Mouse (Mus musculus): ENCODE data around the gene Zfp626.
"Not testable (repeated sequence)": the region's sequence is repeated elsewhere in the genome, so short reads cannot be mapped to it uniquely, and the experiment has no call there.

The Zfp626 gene

DNA sequence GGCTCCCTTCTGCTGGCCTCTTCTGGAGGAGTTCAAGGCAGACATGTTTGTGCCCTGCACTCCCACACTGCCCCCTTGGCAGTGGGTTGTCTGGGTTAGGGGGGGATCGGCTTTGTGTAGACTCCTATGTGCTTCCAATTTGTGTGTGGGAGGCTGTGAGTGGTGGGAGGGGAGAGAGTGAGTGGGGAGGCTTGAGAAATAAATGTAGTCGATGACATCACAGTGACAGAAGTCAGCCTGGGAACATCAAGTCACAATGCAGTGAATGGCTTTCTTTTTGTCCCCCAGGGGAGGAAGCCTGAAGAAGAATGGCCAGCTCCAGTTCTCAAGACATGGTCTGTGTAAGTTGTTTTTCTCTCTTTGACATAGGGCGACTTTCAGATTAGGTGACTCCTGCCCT, at the start of gene Zfp626:
Gene Zfp626, plus strand, starts transcription at position 301 of the 400 bp plus-strand sequence.
- not testable (repeated sequence) for DNase-seq

GRCm38 (mm10) chr7:27765176-27765886, 41.7 kb upstream of the Zfp626 start:
- DNase-seq: no peak

DNA sequence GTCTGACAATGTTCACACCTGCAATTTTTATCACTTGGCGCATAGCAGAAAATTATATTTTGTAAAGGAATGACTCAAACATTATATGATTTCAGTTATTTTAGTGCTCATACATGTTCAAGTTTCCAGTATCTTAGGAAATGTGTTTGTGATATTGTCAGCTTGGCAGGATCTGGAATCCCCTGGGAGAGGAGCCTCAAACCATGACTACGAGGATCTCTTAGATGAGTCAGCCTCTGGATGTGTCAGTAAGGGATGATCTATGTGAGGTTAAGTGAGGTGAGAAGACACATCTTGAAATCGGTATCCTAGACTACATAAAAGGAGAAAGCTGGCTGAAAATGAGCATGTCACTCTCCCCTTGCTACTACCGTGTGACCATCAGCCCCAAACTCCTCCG, 17.7 kb upstream of the Zfp626 start:
- no peak for DNase-seq

- DNase-seq: not testable (repeated sequence)
Observed at GRCm38 (mm10) chr7:27793865-27794264, 13.1 kb upstream of the Zfp626 start.

DNA sequence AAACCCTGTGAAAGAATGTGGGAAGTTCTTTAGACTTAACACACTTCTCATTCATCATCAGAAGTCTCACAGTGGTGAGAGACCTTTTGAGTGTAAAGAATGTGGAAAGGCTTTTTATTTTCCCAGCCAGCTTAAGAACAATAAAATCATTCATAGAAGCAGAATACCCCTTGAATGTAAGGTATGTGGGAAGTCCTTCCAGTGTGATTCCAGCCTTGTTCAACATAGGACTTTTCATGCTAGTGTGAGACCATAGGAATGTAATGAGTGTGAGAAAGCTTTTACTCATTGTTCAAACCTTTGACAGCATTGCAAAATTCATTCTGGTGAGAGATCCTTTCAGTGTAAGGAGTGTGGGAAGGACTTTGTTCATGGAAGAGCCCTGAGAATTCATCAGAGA, 12.4 kb upstream of the Zfp626 start:
- DNase-seq: no peak

DNA sequence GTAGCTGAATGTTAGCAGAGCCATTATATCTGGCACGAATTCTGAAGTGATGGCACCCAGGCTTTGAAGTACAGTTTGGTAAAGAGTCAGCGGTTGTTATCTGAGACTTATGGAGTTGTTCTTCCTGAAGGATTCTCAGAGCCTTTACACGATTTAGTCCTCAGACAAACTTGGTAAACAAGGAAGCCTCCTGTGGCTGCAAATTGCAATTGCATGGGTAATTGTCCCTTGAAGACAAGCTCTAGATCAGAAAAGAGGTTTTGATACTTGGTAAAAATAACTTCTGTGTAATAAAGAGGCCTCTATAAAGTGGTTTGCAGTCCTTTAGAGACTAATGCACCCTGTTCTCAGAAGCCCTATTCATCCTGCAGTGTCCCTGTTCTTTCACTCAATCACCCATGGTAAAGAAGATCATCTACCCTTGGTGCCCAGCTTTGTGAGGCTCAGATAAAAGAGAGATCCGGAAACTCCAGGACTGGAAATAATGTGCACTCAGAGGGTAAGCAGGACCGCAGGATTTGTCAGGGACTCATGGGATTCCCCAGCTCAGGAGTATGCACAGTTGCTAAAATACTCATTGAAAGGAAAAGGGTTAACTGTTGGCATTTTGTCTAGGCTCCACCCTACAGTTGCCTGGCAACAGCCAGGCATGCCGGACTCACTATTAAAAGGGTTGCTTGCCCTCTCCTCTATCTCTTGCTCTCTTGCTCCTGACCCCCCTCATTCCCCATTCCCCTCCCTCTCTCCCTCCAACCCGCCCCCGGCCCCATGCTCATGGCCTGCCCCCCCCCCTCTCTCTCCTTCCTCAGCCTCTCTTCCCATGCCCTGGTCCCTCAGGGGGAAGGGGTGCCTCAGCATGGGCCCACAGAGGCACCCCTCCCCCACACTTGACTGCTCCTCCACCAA, 8.8 kb upstream of the Zfp626 start:
- DNase-seq: no peak

DNA sequence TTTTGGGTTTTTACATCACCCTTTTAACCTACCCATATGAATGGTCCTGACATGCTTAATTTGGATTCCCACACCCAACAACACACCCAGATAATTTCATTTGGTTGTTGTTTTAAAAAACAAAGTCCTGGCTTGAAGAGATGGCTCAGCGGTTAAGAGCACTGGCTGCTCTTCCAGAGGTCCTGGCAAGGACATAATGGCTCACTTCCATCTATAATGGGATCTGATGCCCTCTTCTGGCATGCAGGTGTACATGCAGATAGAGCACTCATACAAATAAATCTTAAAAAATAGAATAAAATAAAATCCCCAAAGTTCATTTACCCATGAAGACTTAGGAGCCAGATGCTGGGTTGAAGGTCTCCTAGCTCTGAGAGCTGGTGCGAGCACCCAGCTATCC, 5.9 kb upstream of the Zfp626 start:
- DNase-seq: peak in 1 of 2 experiments; percentile 7

- DNase-seq: peak in 1 of 2 experiments; percentile 6
Observed at GRCm38 (mm10) chr7:27802986-27803385, 4.0 kb upstream of the Zfp626 start.

DNA sequence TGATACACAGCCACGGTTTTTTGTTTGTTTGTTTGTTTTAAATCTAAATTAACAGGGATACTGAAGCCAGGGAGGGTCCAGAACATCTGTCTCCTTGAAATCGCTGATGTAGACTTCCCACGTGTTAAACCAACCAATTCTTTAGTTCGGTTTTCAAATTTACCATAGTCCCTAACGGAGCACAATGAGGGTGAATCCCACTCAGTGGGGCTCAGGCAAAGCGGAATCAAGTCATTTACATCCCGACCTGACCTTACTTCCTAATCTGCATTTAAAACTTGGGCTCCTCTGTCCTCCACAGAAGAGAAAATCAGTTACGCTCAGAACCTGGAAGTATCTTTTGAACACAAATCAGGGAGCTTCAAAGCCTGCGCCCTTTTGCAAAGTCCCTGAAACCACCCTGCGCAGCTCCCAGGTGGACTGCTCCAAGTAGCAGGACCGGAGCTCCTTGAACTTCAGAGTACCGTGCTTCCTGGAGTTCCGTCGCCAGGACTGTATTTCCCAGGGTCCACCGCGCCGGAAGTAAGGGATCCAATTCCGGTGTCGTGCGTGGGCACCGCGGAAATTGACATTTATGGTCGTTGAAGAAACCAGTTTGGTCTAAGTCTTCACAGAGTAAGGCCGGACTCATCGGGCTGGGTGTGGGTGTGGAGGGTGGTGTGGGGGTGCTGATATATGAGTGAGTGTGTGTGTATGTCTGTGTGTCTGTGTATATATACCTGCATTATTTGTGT, 2.5 kb upstream of the Zfp626 start:
- DNase-seq: peak; percentile 90 to 92

- not testable (repeated sequence) for DNase-seq
Observed at GRCm38 (mm10) chr7:27807305-27807704, 309 bp downstream of the Zfp626 start.

- no peak for DNase-seq
Observed at GRCm38 (mm10) chr7:27818526-27819110, 11.6 kb downstream of the Zfp626 start.

GRCm38 (mm10) chr7:27822611-27823010, 15.6 kb downstream of the Zfp626 start:
- DNase-seq: no peak

DNA sequence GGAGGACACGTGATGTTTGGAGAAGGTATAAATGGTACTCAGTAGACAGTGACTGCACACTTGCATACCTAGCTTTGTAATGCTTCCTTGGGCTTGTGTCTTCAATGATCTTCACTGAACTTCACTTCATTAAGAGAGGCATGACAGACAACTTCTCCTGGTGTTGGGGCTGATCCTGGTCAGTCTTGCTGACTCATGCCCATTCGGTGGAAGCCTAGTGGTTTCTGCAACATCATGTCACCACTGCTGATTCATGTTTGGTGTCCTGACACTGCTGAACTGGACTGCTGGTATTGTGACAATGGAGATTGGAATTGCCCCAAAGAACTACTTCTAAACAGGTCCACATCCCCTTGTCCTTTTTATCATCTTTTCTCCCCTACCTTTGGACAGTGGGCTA, 27.1 kb downstream of the Zfp626 start:
- DNase-seq: no peak

DNA sequence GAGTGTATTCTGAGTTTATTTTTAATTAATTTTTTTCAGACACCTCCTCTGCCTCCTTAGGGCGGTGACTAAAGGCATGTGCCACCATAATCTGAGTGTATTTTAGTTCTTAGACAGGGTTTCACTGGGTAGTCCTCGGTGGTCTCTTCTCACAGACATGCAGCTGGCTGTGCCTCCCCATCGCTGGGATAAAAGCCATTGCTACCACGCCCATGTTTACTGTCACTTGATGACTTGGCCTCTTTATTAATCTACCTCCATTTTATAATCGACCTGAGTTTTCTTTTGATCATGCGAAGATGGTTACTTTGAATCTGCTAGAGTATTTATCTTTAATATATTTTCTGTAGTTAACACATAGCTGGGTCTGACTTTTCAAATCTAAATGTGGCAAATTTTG, 30.9 kb downstream of the Zfp626 start:
- DNase-seq: no peak

- DNase-seq: peak; percentile 93 to 94
Observed at GRCm38 (mm10) chr7:27838323-27839249, 31.6 kb downstream of the Zfp626 start, which contains the start of gene Zfp59. Gene Zfp59 (plus strand): TSS chr7:27838607.

GRCm38 (mm10) chr7:27839596-27839995, 32.6 kb downstream of the Zfp626 start:
- no peak for DNase-seq

DNA sequence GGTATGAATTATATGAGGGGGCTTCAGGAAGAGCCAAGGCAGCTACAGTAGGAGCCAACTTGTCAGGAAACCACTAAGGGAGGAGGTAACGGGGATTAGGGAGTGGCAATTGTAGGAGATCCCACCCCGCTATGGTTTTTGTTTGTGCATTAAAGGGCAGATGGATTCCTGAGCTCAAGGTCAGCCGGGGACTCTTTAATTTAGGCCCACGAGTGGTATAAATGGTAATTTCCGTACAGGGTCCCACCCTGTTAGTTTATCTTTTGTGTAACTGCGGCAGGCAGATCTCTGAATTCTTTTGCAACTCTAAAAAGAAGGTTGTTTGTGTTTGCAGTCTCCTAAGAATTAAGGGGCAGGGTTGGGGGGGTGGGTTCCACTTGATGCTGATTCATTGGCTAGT, 33.1 kb downstream of the Zfp626 start:
- no peak for DNase-seq

DNA sequence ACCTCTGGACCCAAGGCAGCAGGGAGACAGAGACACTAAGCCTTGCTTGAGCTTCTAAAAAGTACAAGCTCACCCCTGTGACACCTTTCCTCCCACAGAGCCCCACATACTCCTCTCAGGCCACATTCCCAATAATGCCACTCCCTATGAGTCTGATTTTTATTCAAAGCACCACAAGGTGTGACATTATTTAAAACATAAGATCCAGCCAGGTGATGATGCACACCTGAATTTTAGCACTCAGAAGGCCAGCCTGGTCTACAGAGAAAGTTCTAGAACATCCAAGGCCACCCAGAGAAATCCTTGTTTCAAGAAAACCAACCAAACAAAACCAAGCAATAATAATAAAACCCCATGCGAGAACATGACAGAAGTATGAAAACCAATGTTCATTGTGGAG, 50.2 kb downstream of the Zfp626 start, which contains the start of gene Zfp607a:
Gene Zfp607a, plus strand, starts transcription at position 301 of the 400 bp plus-strand sequence.
- no peak for DNase-seq

DNA sequence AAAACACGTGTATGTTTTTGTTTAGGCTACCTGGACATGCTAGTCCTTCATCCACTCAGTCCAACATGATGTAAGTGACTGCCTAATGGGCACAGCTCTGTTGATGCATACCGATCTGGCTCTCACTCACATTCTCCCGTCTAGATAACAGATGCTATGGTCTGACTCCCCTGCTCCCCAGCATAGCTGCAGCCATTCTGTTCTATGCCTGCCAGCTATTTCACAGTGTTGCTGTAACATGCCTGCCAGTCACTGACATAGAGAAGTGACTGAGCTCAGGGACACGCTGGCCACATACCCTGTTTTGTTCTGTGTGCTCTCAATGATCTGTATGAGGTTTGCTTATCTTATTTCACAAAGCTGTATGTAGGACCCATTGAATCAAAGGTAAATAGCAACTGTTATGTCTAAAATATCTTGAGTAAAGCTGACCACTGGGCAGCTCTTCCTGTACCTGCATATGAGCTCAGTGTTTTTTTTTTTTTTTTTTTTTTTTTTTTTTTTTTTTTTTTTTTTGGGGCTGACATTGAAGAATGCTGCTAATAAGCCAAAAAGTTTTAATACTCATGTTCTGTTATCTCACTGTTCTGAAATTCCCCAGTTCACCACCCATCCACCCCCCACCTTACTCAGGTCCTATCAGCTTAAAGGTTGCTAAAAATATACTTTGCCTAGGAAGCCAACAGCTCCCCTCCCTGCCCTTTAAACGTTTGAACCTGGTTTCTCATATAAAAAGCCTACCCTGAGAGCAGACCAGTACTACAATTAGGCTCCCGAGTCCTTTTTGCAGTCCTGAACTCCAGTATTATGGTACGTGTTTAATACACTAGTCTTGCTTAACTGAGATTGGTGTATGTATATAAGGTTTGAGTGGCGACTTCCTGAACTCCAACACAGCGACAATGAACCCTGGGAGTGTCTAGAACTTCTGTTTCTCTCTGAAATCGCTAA, 52.6 kb downstream of the Zfp626 start:
- DNase-seq: peak in 1 of 2 experiments; percentile 13

Measured in kidney, postnatal 36 days (tissue).